Mouse (Mus musculus) cortical plate, adult 2 months (tissue): ENCODE data around the gene F2r. TPM values are rescaled to one million over a fixed set of nuclear protein-coding genes. Genes with fewer than 3 reads are reported as not detected.
A peak's percentile ranks its signal among the peaks of the same experiment; 100 is the strongest.

Experiments used
- H3K27ac ChIP-seq: fragments of 200-500 bp; 2 replicates; pipeline ENCODE4 v1.5.1; 2012; ENCODE audit warnings: low read length, control low read depth, inconsistent platforms; ENCODE audit not compliant: insufficient read depth
- H3K4me1 ChIP-seq: fragments of 200-500 bp; 2 replicates; pipeline ENCODE4 v1.6.1; 2011; ENCODE audit warnings: low read length; ENCODE audit not compliant: control insufficient read depth, insufficient read depth
- H3K4me3 ChIP-seq: fragments of 200-500 bp; 2 replicates; pipeline ENCODE4 v1.5.1; 2011; ENCODE audit warnings: mild to moderate bottlenecking, low read length, control low read depth; ENCODE audit not compliant: insufficient read depth
- CTCF ChIP-seq: fragments of 200-500 bp; IDR thresholded peaks from 2 replicates; pipeline ENCODE4 v1.5.1; 2011; ENCODE audit warnings: mild to moderate bottlenecking, control low read depth, low read length; ENCODE audit not compliant: insufficient read depth; ENCODE audit errors: extremely low read depth
- POLR2A ChIP-seq: fragments of 200-500 bp; IDR thresholded peaks from 2 replicates; pipeline ENCODE4 v1.6.1; 2011; ENCODE audit warnings: mild to moderate bottlenecking, low read length, control low read depth; ENCODE audit not compliant: insufficient read depth; ENCODE audit errors: extremely low read depth
- polyA plus RNA-seq: library from polyadenylated mRNA; depleted of rRNA; stranded (reverse); fragments of >200 nt; gene quantifications from 2 replicates; pipeline ENCODE4 v1.2.3, GENCODE M21; 2012

Gene F2r
- polyA plus RNA-seq, 1 experiment: 2.8 TPM

- H3K4me3 ChIP-seq: no peak overlapping the region
- no peak overlapping the region for H3K27ac ChIP-seq
- H3K4me1 ChIP-seq: no peaks in the 10 kb centered on the region
- TF ChIP-seq POLR2A: no peak
- no peak for TF ChIP-seq CTCF
Observed at GRCm38 (mm10) chr13:95633384-95633783, 15.1 kb upstream of the F2r start.

GRCm38 (mm10) chr13:95632144-95632543 lies 13.9 kb upstream of the F2r start:
- H3K4me1 ChIP-seq: no peaks in the 10 kb centered on the region
- no peak overlapping the region for H3K27ac ChIP-seq
- H3K4me3 ChIP-seq: no peak overlapping the region
- TF ChIP-seq POLR2A: no peak
- TF ChIP-seq CTCF: no peak

- H3K27ac ChIP-seq: no peak overlapping the region
- TF ChIP-seq CTCF (no peak), POLR2A (no peak)
- H3K4me3 ChIP-seq: no peak overlapping the region
Observed at GRCm38 (mm10) chr13:95630747-95631146, 12.5 kb upstream of the F2r start.

DNA sequence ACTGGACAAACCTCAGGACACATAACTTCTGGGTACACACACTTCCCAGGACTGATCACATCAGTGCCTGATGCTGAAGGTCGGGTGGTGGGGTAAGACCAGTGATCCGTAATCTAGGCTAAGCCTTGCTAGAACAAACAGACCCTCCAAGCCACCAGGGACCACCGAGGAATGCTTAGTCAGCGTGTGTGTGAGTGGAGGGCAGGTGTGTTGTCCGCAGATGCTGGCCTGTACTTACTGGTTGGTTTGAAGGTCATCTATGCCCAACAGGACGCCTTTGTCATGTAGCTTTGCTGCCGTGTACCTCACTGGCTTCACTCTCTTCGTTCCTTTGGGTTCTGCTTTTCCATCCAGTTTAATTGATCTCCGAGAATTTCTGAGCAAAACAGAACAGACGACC lies 11.5 kb upstream of the F2r start:
- no peak overlapping the region for H3K27ac ChIP-seq
- TF ChIP-seq POLR2A (no peak), CTCF (no peak)

More at GRCm38 (mm10) chr13:95630747-95631146, 12.5 kb upstream of the F2r start:
- H3K4me1 ChIP-seq: no peaks in the 10 kb centered on the region

DNA sequence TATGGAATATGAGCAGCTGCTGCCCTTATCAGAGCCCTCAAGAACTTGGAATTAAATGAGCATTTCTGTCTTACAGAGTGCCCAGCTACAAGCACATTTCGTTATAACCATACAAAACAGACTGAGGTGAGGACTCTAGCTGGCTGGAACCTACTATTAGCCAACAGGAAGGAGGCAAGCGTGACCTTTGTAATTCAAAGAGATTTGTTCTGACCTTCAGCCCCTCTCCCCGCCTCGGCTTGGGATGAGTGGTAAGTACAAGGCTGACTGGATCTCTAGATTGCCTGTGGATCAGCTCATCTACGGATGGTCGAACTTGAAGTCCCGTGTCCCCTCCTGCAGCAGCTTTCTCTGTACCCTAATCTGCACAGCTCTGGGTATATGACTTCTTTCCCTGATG lies 8.4 kb upstream of the F2r start:
- Histone ChIP-seq H3K4me3 (no peak overlapping the region), H3K27ac (no peak overlapping the region), H3K4me1 (no peaks in the 10 kb centered on the region)
- TF ChIP-seq CTCF: no peak
- no peak for TF ChIP-seq POLR2A

More for the DNA sequence above, 11.5 kb upstream of the F2r start:
- Histone ChIP-seq H3K4me1 (no peaks in the 10 kb centered on the region), H3K4me3 (no peak overlapping the region)

- Histone ChIP-seq H3K27ac (no peak overlapping the region), H3K4me1 (no peaks in the 10 kb centered on the region), H3K4me3 (no peak overlapping the region)
- TF ChIP-seq POLR2A (no peak), CTCF (no peak)
Observed at GRCm38 (mm10) chr13:95623042-95623441, 4.8 kb upstream of the F2r start.

- no peaks in the 10 kb centered on the region for H3K4me1 ChIP-seq
- no peak overlapping the region for H3K4me3 ChIP-seq
- no peak overlapping the region for H3K27ac ChIP-seq
- TF ChIP-seq POLR2A: no peak
- no peak for TF ChIP-seq CTCF
Observed at GRCm38 (mm10) chr13:95621563-95621962, 3.3 kb upstream of the F2r start.

GRCm38 (mm10) chr13:95618859-95619258 lies 572 bp upstream of the F2r start:
- Histone ChIP-seq H3K27ac (no peak overlapping the region), H3K4me1 (no peaks in the 10 kb centered on the region), H3K4me3 (peak overlapping the region; percentile 47; the same call in 1 of the 2 replicates)
- no peak for TF ChIP-seq CTCF
- TF ChIP-seq POLR2A: no peak

DNA sequence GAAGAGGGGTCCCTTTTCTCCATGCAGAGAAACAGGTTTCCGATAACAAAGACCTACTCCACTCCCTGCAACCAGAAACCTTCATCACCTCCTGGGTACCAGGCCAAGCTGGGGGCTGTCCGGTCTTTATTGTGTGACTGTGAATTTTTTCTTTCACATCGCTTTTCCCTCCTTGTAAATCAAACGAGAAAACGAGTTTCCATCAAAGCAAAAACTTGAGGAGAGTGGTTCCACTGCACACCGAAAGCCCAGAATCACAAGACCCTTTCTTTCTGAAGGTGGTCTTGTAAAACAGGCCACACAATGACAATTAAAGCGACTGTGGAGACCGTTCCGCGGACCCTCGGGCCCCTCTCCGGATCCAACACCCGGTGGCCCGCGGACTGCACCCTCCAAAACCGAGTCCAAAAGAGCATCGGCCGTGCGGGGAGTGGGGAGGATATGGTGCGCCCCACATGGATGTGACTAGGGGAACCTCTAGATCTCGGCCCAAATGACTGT lies 566 bp downstream of the F2r start:
- peak overlapping the region; percentile 47 for H3K4me3 ChIP-seq
- TF ChIP-seq CTCF (no peak), POLR2A (no peak)
- no peaks in the 10 kb centered on the region for H3K4me1 ChIP-seq
- no peak overlapping the region for H3K27ac ChIP-seq

GRCm38 (mm10) chr13:95617082-95617670 lies 1.1 kb downstream of the F2r start:
- Histone ChIP-seq H3K27ac (no peak overlapping the region), H3K4me3 (no peak overlapping the region; the same call in 1 of the 2 replicates), H3K4me1 (no peaks in the 10 kb centered on the region)
- no peak for TF ChIP-seq CTCF
- TF ChIP-seq POLR2A: no peak
